Mouse (Mus musculus): ENCODE data around the gene Shisa8. TPM values are rescaled to one million over a fixed set of nuclear protein-coding genes. Genes with fewer than 3 reads are reported as not detected.

Gene Shisa8
- polyA plus RNA-seq, 1 experiment: not detected

GRCm38 (mm10) chr15:82159471-82159870 is 53.1 kb downstream of the Shisa8 start:
- no peak for TF ChIP-seq GATA1 (IDR thresholded peaks at IDR 0.05; ENCODE audit: low read length)

DNA sequence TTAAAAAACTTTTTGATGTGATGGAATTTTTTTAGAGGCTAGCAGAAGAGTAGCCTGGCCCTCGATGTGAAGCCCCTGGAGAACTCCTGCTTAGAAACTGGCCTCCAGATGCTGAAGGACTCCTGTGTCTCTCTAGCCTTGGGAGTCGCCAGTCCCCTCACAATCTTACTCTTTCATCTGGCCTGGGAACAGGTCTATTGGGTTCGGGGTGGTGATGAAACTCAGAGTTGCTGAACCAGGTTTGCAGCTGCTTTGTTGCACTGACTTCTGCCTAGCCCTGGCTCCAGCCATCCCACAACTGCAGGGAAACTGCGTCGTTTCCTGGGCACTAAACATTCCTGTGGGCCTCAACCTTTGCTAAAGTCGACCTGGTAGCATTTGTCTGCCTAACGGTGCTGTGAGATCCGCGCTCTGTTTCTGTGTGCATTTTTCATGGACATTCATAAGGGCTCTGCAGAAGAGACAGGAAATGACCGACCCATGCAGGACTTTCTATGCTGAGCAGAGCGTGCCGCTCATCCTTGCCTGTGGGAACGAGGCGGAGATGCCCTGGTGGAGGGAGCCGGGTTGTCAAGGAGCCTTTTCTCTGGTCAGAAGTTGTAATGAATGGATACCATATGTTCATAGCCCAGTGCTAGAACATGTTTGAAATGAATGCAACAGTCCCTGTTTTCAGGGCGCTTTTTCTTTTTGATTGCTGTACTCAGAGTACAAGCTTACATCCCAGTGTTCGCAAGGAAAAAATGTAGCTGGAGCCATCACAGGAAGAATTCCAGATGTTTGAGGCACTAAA is 54.2 kb downstream of the Shisa8 start:
- no peak for TF ChIP-seq GATA1 (IDR thresholded peaks at IDR 0.05; ENCODE audit: low read length)

GRCm38 (mm10) chr15:82156902-82157301 is 55.7 kb downstream of the Shisa8 start:
- no peak for TF ChIP-seq GATA1 (IDR thresholded peaks at IDR 0.05; ENCODE audit: low read length)

DNA sequence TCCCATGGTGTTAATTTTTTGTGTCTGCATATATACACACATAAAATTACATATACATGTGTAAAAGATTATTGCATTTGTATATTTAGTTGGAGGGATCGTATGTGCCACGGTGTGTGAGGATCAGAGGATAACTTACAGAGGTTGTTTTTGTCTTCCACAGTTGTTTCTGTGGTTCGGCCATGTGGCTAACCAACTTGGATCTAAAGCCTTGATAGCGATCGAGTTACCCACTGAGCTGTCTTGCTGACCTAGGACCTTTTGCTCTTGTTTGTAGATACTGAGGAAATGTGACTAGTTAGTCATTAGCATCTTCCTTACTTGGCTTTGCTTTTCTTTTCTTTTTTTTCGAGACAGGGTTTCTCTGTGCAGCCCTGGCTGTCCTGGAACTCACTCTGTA is 56.3 kb downstream of the Shisa8 start:
- no peak for TF ChIP-seq GATA1 (IDR thresholded peaks at IDR 0.05; ENCODE audit: low read length)

Other genes with a start within 250 kb of the Shisa8 start
- gene 1700029P11Rik, start 232.3 kb downstream of the Shisa8 start, polyA plus RNA-seq (2012): not detected in 2 replicates
- gene Xrcc6, start 225.0 kb downstream of the Shisa8 start, polyA plus RNA-seq (2012): 8.4 and 12.7 TPM in 2 replicates
- gene Desi1, start 179.0 kb downstream of the Shisa8 start, polyA plus RNA-seq (2012): 45.7 and 65.4 TPM in 2 replicates
- 25.8 and 229 TPM in 2 replicates for gene Snu13, start 165.2 kb downstream of the Shisa8 start, polyA plus RNA-seq (2012)
- not detected in 2 replicates for gene 4930407I10Rik, start 153.7 kb downstream of the Shisa8 start, polyA plus RNA-seq (2012)
- gene Mei1, start 142.8 kb downstream of the Shisa8 start, polyA plus RNA-seq (2012): not detected in 2 replicates
- 3.7 and 11.2 TPM in 2 replicates for gene Ccdc134, start 84.9 kb downstream of the Shisa8 start, polyA plus RNA-seq (2012)
- gene Srebf2, start 65.6 kb downstream of the Shisa8 start, polyA plus RNA-seq (2012): 533 and 536 TPM in 2 replicates
- gene Tnfrsf13c, start 11.6 kb upstream of the Shisa8 start, polyA plus RNA-seq (2012): 0.81 and 1.5 TPM in 2 replicates
- gene Cenpm, start 31.9 kb upstream of the Shisa8 start, polyA plus RNA-seq (2012): 177 and 187 TPM in 2 replicates
- gene 1500009C09Rik, start 39.6 kb upstream of the Shisa8 start, polyA plus RNA-seq (2012): not detected in 2 replicates
- gene Sept3, start 62.1 kb upstream of the Shisa8 start, polyA plus RNA-seq (2012): not detected in 2 replicates
- not detected in 2 replicates for gene Wbp2nl, start 86.1 kb upstream of the Shisa8 start, polyA plus RNA-seq (2012)
- 80.2 and 134 TPM in 2 replicates for gene Naga, start 126.1 kb upstream of the Shisa8 start, polyA plus RNA-seq (2012)
- 14.1 and 19.9 TPM in 2 replicates for gene Pheta2, start 126.1 kb upstream of the Shisa8 start, polyA plus RNA-seq (2012)
- 111 and 132 TPM in 2 replicates for gene Smdt1, start 126.1 kb upstream of the Shisa8 start, polyA plus RNA-seq (2012)
- gene Ndufa6, start 141.5 kb upstream of the Shisa8 start, polyA plus RNA-seq (2012): 293 and 322 TPM in 2 replicates
- gene Cyp2d22, start 167.4 kb upstream of the Shisa8 start, polyA plus RNA-seq (2012): 0.10 TPM in 1 of 2 replicates, not detected in the other
- not detected in 2 replicates for gene Cyp2d11, start 181.2 kb upstream of the Shisa8 start, polyA plus RNA-seq (2012)
- not detected in 2 replicates for gene Cyp2d10, start 194.4 kb upstream of the Shisa8 start, polyA plus RNA-seq (2012)
- gene Cyp2d9, start 220.6 kb upstream of the Shisa8 start, polyA plus RNA-seq (2012): not detected in 2 replicates